21 mouse cellular contexts compared by ENCODE assay signal in the genomic region with DNA sequence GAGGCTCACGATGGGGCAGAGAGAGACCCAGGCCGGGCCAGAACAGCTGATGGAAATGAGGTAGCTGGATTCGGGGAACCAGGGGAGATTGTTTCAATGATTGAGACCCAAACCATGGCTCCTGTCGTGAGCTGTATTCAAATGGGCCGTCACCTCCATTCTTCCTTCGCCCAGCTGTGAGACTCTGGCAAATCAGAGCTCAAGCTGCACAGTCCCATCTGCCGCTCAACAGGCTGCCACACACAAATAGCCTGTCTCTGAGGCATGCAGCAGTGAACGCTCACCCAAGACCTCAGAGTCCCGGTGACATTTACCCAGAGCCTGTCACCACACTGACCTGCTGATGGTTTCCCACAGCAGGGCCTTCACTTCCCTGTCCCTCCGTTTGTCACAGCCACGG.
DNase-seq lines count a peak whose midpoint lies in the region; ATAC-seq lines count a peak whose summit lies in the region.
"Had no signal": no experiment of that assay in that cellular context is flagged by ENCODE, and none has a peak within 500 bp of the region (broad histone marks: within the 10 kb centered on the region; RNA-seq: fewer than 3 reads in every experiment).

No protein-coding gene starts in this region.

- no peaks in the 10 kb centered on the region for H3K9me3 ChIP-seq in hindbrain, embryonic 12.5 days (replicated peaks)
- no peaks in the 10 kb centered on the region for H3K9me3 ChIP-seq in midbrain, embryonic 12.5 days
- H3K9me3 ChIP-seq: embryonic facial prominence, embryonic 13.5 days; kidney, embryonic 15.5 days had no signal

- H3K9ac ChIP-seq in hindbrain, embryonic 12.5 days, result no peak overlapping the region
- H3K9ac ChIP-seq in midbrain, embryonic 12.5 days (replicated peaks), result no peak overlapping the region
- H3K9ac ChIP-seq: embryonic facial prominence, embryonic 13.5 days; kidney, embryonic 15.5 days; liver, embryonic 14.5 days had no signal

- H3K4me2 ChIP-seq in hindbrain, embryonic 12.5 days (replicated peaks), result no peak overlapping the region
- H3K4me2 ChIP-seq in midbrain, embryonic 12.5 days (replicated peaks), result no peak overlapping the region
- H3K4me2 ChIP-seq: embryonic facial prominence, embryonic 13.5 days; heart, embryonic 11.5 days; kidney, embryonic 15.5 days had no signal

- ATAC-seq in hindbrain, embryonic 12.5 days (ENCODE audit: low FRiP score), result 0 out of 2 replicates have a peak, but pooled peaks have one; percentile 13
- peak; percentile 49; the same call in 1 of the 2 replicates for ATAC-seq in midbrain, embryonic 12.5 days (ENCODE audit: low FRiP score, low read depth)
- ATAC-seq: activated CD4-positive, CD25-positive, alpha-beta regulatory T cell, adult 4 months; intestine, embryonic 16.5 days; Patski had no signal

- H3K36me3 ChIP-seq in hindbrain, embryonic 12.5 days, result no peaks in the 10 kb centered on the region
- H3K36me3 ChIP-seq in midbrain, embryonic 12.5 days, result no peaks in the 10 kb centered on the region
- H3K36me3 ChIP-seq: embryonic facial prominence, embryonic 13.5 days; kidney, embryonic 15.5 days had no signal

- peaks cover 31% of the 10 kb centered on the region for H3K4me1 ChIP-seq in hindbrain, embryonic 12.5 days
- peaks cover 27% of the 10 kb centered on the region for H3K4me1 ChIP-seq in midbrain, embryonic 12.5 days

- no peak overlapping the region for H3K27ac ChIP-seq in hindbrain, embryonic 12.5 days
- H3K27ac ChIP-seq in midbrain, embryonic 12.5 days (replicated peaks), result no peak overlapping the region
- H3K27ac ChIP-seq: embryonic facial prominence, embryonic 13.5 days; kidney, embryonic 15.5 days; liver, embryonic 14.5 days had no signal

- intact Hi-C loops in left cerebral cortex, postnatal 4 days (cut with DNase I), result no loop called here

- WGBS in hindbrain, embryonic 12.5 days, result 38% methylated on average over 11 of the region's 11 CpGs
- 41% methylated on average over 11 of the region's 11 CpGs for WGBS in midbrain, embryonic 12.5 days

- peaks cover 3% of the 10 kb centered on the region; the same call in 1 of the 2 replicates for H3K27me3 ChIP-seq in hindbrain, embryonic 12.5 days
- H3K27me3 ChIP-seq in midbrain, embryonic 12.5 days, result peaks cover 38% of the 10 kb centered on the region
- H3K27me3 ChIP-seq: Patski had no signal

- DNase-seq in left cerebral cortex, postnatal 4 days, result peak; percentile 35
- DNase-seq in left cerebral cortex, adult 9 months (ENCODE audit: low spot score in 2 of 2), result no peak
- no peak for DNase-seq in spleen, postnatal 14 days (ENCODE audit: low spot score in 2 of 2)
- no peak for DNase-seq in frontal cortex, postnatal 25 days (ENCODE audit: low spot score in 2 of 2)
- no peak for DNase-seq in ovary, postnatal 36 days (ENCODE audit: low spot score)
- no peak for DNase-seq in spleen, postnatal 36 days (ENCODE audit: low spot score in 2 of 2)
- DNase-seq: adrenal gland, postnatal 25 days; cerebellum, adult 9-10 months; gastrocnemius, postnatal 36 days; heart, postnatal 36 days; right cerebral cortex, postnatal 14 days; thymus, postnatal 14 days had no signal

- H3K4me3 ChIP-seq in hindbrain, embryonic 12.5 days, result no peak overlapping the region
- no peak overlapping the region for H3K4me3 ChIP-seq in midbrain, embryonic 12.5 days
- H3K4me3 ChIP-seq: embryonic facial prominence, embryonic 13.5 days; kidney, embryonic 15.5 days had no signal
